Mouse (Mus musculus) mesoderm, embryonic 11.5 days (tissue): ENCODE measurements around the gene 4833439L19Rik.
"Not testable (repeated sequence)": the region's sequence is repeated elsewhere in the genome, so short reads cannot be mapped to it uniquely, and the experiment has no call there.

ENCODE experiments used
- DNase-seq: peaks from one replicate; pipeline ENCODE4 v3.0.0-alpha.2; 2012; ENCODE audit warnings: low read depth, low spot score

4833439L19Rik gene

DNA sequence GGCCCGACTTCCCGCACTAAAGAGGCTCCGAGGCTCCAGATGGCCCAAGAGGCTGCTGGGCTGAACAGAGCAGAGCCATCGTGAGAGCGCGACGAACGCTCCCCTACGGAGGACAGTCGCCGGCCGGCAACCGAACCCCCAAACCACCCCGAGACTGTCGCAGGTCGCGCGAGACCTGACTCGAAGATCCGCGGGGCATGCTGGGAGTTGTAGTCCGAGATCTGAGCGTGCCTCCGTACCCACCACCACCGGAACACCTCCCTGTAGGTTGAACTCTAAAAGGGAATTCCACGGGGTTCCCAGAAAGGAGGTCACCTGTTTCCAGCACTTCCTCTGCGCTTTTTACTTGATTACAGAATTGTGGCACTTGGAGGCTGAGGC is at the start of gene 4833439L19Rik:
Gene 4833439L19Rik, minus strand, starts transcription at position 235 of the 381 bp plus-strand sequence.
- DNase-seq, result peak; percentile 94

DNA sequence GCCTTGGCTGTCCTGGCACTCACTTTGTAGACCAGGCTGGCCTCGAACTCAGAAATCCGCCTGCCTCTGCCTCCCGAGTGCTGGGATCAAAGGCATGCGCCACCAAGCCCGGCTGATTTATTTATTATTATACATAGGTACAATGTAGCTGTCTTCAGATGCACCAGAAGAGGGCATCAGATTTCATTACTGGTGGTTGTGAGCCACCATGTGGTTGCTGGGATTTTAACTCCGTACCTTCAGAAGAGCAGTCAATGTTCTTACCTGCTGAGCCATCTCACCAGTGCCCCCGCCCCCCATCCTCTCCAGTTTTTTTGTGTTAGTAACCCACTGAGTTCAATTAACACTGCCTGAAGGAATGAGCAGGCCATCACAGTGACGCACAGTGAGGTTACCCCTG is 47.9 kb upstream of the 4833439L19Rik start:
- not testable (repeated sequence) for DNase-seq

DNA sequence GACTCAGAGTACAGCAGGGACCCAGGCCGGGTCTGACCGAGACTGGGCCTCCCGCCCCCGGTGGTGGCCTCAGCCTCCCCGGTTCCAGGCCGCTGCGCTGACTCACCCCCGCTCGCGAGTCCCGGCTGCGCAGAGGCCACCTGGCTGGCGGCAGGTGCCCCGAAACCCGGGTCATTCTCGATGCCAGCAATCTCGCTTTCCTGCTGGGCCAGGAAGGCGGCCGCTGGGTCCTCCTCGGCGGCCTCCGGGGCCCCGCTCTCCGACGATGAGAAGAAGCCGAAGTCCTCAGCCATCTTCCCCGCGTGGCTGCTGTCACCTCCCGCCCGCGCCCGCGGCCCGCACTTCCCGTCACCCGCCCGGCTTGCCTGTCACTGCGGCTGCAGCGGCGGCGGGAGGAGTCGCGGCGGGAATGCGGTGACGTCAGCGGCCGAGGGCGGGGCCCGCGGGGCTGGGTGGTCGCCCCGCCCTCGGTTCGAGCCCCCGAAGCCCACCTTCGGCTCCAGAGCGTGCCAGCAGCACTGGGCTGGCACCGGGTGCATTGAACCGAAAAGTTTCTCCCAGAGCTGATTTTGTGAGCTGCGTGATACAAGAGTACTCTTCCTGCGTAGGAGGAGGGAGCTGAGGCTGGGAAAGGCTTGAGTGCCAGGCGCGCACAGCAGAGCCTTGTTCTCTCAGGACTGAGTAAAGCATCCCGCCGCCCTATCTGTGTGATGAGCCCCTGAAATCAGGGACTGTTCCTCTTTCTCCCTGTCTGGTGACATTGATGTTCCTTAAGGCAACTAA is 45.9 kb upstream of the 4833439L19Rik start, which contains the start of gene Cltb:
Gene Cltb, minus strand, starts transcription at position 373 of the 783 bp plus-strand sequence.
- peak; percentile 74 for DNase-seq

DNA sequence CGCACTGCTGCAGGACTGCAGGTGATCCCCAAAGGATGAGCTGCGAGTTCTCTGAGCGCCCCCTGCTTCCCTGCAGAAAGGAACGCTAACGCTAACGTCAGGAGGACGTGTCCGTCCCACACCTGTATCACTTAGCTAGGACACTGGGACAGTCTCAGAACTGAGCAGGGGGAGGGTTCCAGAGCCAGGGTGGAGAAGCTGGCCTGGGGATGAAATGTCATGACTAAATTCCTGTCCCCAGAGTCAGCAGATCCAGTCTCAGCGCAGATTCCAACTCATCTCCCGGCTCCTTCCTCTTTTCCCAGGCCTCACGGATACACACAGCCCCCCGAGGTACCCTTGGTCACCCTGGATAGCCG is 45.4 kb upstream of the 4833439L19Rik start:
- no peak for DNase-seq

DNA sequence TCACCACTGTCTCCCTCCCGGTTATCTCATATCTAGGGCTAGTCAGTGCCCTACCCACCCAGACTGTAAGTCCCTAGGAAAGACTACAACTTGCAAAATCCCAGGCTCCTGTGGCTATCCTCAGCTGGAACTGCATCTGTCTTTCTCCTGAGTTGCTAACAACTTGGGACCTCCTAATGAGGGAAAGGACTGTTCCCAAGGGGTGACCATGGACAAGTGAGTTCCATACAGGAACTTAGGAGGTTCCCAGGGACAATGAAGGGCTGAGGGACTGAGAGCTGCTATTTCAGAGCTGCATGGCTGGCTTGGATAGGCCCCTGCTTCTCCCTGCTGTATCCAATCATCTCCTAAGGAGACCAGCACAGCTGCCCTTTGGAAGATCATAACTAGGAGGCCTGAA is 44.1 kb upstream of the 4833439L19Rik start:
- DNase-seq, result no peak

DNA sequence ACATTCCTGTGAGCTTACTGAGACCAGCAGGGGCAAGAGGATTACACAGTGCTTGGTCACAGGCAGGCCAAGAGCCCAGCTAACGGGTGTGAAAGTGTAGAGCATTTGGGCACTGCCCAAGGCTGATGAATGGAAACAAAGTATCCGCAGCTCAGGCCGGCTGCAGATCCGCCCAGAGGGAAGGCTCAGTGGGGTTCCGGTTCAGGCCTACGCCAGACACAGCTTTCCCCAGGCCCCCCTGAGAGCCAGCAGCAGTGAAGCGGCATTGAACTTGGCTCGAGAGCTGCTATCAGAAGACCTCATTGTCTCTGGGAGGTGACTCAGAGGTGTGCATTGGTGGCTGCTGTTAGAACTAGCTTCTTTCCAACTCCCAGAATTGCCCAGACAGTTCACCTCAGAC is 43.4 kb upstream of the 4833439L19Rik start:
- no peak for DNase-seq

DNA sequence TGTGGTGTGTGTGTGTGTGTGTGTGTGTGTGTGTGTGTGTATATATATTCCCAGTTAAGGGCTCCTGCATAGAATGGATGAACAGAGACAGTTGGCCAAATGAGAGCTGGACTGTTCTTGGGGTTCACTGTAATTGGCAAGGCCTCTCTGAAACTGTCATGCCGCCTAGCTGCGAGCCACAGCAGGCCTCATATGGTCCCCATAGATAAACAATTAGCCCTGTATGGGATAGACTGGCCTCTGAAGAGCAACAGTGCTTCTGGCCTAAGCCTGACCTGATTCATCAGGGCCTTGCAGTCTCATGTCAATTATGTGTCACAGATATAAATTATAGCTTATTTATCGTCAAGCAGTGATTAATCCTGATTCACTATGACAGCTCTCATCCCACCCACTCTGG is 42.8 kb upstream of the 4833439L19Rik start:
- DNase-seq, result no peak

DNA sequence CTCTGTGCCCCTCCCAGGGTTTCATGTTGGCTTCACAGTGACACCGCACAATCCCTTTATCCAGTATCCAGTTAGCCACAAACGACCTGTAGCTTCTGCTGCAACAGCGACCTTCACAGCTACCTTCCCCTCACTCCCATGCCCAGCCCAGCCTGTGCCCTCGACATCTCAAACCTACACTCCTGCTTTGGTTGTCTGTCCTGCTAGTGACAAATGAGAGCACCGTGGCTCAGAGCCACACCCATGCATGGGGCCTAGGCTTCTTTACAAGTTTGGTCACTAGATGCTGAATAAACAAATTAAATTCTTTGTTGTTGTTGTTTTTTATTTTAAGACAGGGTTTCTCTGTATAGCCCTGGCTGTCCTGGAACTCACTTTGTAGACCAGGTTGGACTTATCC is 42.0 kb upstream of the 4833439L19Rik start:
- DNase-seq, result no peak

DNA sequence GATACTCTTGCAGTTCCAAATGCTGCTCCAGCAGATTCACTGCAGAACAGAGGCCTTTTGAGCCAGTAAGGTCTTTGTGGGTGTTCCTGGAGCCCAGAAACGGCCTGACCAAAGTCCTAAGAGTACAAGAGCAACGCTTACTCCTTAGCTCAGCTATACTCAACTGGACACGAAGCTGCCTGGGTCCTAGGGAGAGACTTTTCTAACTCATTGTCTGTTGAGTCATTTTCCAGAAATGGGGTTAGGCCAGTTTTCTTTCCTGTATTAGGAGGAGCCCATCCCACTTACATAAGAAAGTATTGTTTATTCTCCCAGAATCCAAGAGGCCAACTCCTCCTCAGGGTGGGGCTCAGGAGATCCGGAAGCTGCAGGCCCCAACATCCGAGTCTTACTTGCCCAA is 40.2 kb upstream of the 4833439L19Rik start:
- DNase-seq, result no peak

DNA sequence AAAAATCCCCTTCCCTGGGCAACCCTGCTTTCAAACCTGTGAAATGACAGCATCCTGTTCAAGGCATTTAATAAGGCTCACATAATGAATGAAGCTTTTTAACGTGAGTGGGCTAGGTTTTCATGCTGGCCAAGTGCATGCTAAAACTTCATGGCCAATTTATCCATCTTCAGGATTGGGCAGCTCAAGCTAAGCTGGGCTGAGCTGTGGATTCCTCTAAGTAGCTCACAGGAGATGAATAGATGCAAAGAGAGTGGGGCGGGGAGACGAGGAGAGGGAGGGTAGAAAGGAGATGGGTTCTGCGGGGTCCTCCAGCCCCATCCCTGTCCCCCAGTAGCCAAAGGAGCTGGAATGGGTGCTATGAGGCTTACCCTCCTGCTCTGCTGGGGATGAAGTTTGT is 39.0 kb upstream of the 4833439L19Rik start:
- no peak for DNase-seq

DNA sequence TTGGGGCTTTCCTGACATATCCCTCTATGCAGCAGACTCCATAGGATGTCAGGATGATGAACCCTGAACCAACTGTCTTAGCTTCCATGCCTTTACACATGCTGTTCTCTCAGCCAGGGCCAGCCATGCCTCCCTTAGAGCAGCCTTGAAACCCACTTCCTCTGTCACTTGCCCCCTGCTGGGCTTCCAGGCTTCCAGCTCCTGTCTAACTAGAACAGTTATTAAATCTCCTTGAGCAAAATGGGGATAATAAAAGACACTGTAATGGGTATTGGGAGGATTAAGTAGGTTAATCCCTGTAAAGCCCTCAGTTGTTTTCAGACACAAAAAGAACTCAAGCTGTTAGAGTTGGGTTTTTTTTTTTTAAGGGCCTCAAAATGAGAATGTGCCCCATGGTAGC is 38.3 kb upstream of the 4833439L19Rik start:
- no peak for DNase-seq

DNA sequence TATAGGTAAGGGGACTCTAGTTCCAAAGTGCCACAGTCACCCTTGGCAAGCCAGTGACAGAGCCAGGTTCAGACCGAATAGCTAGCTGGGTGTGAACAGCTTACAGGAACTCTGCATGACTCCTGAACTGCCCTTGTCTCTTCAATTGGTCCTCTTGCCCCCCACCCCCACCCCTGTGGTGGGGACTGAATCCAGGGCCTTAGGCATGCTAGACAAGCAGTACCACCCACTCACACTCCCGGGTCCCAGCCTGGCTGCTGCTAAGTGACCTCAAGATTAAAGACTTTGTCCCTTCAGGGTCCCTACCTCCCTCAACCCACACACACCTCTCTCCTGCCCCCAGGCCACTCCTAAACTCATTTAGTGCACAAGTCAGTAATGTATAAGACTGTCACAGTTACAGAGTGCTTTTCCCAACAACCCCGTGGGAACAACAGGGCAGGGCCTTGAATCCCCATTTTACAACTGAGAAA is 37.4 kb upstream of the 4833439L19Rik start:
- no peak for DNase-seq

DNA sequence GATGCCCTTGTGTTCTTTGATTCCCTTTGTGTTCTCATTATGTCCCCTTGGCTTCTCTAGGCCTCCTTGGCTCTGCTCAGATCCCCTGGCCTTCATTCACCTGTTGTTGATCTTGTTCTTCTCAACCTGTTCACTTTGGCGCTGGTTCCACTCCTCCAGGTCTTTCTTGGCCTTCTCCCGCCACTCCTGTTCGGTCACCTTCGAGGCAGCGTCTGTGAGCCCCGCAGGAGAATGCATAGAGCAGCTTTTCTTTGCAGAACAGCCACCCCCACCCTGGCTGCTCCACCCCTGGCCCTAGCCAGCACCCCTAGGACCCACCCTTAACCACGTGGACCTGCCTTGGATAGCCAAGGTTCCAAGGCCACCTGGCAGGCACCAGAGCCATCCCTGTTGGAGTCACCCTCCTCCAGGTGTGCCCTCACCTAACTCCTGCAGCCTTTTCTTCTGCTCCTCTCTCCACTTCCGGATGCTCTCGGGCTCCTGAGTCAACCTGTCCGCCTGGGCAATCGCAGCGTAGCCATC is 33.4 kb upstream of the 4833439L19Rik start:
- no peak for DNase-seq

DNA sequence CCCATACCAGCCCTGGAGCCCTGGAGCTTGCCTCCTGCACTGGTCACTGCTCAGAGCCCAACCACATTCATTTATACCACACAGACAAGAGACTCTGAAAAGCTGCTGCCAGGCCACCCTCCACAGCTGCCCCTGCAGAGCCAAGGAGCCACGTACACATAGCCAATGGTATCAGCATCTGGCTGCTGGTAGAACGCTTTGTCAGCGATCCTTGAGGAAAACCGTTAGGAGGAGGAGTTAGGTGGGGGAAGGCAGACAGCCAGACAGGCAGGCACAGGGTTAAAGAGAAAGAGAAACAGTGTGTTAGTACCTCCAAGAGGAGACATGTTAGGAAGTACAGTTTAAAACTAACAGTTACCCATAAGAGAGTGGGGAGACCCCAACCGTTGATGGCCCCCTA is 31.6 kb upstream of the 4833439L19Rik start:
- DNase-seq, result no peak

DNA sequence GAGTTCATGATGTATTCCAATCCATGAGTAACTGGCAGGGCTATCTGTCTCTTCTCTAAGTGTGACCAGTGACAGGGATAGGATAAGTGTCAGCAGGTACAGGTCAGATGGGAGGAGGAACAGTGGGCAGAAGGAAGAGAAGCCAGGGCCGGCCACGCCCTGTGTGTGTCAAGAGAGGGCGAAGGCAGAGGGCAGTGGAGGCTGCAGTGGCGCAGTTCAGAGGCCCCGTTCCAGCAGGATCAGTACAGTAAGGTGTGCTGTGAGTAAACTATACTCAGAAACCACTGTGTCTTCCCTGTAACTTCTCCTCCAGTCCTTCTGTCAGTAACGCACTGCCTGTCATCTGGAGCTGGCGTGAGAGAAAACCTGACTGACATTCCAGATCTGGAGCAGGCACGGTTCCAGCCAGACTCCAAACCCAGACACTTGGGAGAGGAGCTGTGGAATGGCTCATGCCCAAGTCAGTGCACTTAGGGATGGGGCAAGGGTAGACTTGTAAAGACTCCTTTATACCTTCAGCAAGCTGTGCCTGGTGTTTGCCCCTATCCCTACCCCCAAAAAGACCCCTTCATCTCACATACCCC is 31.0 kb upstream of the 4833439L19Rik start:
- DNase-seq, result no peak

DNA sequence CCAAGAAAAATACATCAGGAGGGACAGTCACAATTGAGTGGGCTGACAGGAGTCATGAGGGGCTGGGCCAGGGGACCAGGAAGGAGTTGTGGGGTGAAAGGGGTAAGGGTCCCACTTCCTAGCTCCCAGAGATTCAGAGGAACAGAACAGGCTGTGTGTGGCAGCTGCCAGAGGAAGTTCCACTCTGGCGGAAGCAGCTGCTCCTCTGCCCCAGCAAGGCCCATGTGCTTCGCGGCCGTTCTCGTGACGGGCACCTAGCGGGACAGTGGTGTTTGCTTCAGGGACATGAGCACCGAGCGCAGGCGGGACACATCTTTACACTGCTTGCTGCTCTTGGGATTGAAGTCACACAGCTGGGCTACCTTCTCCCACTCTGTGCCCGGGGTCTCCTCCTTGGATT is 28.4 kb upstream of the 4833439L19Rik start:
- no peak for DNase-seq

DNA sequence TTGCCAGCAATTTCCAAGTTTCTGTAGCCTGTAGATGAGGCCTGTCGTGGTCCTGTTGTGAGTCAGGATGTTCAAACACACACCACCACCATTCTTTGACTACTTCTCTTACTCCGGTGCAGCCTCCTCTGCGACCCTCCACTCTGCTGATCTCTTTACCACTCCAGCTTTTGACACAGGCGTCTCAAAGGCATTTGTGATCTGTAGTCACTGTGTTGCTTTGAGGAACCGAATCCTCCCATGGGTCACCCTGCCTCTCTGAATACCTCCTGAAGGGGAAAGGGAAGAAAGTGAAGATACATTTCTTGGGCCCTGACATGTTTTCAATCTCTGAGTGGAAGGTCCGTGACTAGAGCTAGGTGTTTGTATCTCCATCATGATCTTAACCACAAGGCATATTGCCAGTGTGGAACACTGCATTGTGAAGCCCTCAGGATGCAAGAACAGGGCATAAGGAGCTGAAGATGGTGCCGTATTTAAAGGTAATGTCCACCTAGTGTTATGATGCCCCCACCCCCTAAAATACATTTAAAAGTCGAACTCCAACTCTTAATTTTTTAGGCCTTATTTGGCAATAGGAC is 26.6 kb upstream of the 4833439L19Rik start:
- no peak for DNase-seq

DNA sequence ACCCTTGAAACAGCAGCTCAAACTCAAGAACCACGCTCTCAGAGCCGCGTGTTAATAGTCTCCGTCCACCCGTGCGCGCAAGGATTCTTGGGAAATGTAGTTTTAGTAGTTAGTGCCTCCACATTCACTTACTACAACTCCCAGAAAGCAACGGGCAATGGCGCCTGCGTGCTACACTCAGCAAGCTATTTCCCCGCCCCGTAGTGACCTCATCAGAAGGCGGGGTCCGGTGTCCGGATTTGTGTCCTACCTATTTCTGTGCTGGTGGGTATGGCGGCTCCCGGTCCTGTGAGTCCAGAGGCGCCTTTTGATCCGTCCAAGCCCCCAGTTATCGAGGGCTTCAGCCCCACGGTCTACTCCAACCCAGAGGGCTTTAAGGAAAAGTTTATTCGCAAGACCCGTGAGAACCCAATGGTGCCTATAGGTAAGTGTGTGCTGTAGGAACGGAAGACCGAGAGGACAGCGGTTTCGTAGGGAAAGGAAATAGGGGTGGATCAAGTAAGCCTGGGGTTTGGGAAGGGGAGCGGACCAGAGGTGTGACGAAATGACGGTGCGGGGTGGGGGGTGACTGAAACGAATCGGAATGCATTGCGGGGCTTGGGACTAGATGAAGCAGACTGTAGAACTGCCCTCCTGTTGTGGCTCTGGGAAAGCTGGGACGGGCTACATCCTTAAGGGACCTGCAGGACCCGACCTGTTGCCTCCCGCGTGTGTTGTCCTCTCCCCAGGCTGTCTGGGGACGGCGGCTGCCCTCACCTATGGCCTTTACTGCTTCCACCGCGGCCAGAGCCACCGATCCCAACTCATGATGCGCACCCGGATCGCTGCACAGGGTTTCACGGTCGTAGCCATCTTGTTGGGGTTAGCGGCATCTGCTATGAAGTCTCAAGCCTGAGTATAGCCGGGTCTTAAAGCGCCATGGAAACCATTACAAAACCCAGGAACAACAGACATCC is 25.0 kb upstream of the 4833439L19Rik start, which contains the start of the genes Nop16 and Higd2a:
Gene Nop16, minus strand, starts transcription at position 95 of the 956 bp plus-strand sequence.
Gene Higd2a, plus strand, starts transcription at position 212 of the 956 bp plus-strand sequence.
- DNase-seq, result peak; percentile 98

DNA sequence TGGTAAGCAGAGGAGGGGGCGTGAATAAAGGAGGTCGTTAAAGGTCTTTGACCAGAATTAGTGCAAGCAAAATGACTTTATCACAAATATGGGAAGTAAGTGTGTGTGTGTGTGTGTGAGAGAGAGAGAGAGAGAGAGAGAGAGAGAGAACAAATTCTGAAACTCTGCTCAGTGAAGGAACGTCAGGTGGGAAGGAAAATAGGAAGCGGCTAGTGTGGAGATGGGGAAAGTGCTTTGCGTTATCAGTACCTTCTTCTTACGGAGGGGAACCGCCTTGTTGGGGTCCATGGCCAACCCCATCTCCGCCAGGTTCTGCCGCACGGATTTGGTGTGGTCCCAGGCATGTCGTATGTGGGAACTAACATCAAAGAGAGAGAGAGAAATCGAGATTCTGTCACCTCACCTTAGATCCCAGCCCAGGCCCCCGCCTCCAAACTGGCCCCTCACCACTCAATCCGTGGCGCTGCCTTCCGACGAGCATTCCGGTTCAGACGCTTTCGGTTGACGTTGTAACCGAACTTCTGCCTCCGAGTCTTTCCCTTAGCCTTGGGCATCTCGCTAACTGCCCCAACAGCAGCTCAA is 24.3 kb upstream of the 4833439L19Rik start:
- no peak for DNase-seq

DNA sequence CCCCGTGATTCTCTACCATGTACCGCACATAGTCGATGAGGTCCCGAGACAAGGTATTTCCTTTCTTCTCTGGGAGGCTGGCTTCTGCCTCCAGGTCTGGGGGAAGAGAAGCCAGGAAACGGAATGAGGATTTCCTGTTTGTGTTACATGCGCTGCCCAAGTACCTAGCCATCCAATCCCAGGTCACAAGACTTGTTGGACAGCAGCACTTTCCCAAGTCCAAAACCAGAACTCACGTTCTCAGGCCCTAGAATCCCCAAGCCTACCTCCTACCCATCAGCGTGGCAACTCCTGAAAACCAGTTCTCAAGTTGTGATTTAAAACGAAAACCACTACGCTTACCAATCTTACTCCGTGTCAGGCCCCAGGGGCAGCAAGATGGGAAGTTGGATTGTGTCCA is 20.6 kb upstream of the 4833439L19Rik start:
- no peak for DNase-seq

DNA sequence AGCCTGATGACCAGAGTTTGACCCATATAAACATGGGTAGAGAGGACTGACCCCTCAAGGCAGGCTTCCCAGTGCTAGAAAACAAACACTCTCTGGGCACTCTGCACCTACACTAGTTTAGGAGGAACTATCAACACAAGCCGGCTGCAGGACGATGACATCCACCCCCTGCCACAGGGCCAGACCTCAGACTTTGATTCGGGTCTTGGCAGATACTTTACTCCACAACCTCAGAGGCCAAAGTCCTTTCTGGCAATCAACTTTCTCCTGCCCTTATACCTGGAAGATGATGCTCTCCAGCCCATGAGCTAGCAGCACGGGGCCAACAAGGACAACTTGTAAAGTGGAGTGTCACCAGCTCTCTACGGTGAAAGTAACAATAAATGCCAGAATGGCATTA is 17.6 kb upstream of the 4833439L19Rik start:
- DNase-seq, result no peak
